Mouse (Mus musculus): Measurements from ENCODE around the gene Chrm4. TPM values are rescaled to one million over a fixed set of nuclear protein-coding genes. Genes with fewer than 3 reads are reported as not detected.

The Chrm4 gene
- polyA plus RNA-seq, 1 experiment from 2014 or later = not detected

- no peak for ATAC-seq (replicated peaks; ENCODE audit: low FRiP score, low TSS enrichment, low read depth)
Measured at GRCm38 (mm10) chr2:91945483-91945882, 18.4 kb downstream of the Chrm4 start, which contains the start of gene Gm9821. Gene Gm9821 (plus strand): TSS chr2:91945703.

GRCm38 (mm10) chr2:91946836-91947235, 19.8 kb downstream of the Chrm4 start:
- Histone ChIP-seq H3K4me2 (ENCODE audit: low read length) (no peak overlapping the region), H3K9ac (ENCODE audit: low read length) (no peak overlapping the region), H3K27ac (ENCODE audit: low read depth) (no peak overlapping the region), H3K4me1 (replicated peaks; ENCODE audit: control insufficient read depth, insufficient read depth, low read length) (peaks cover 40% of the 10 kb centered on the region), H3K27me3 (replicated peaks; ENCODE audit: control insufficient read depth, insufficient read depth, low read length) (no peaks in the 10 kb centered on the region), H3K4me3 (ENCODE audit: low read depth, low read length) (no peak overlapping the region), H3K9me3 (ENCODE audit: control insufficient read depth, low read length) (no peaks in the 10 kb centered on the region), H3K36me3 (ENCODE audit: control insufficient read depth, insufficient read depth, low read length) (peaks cover 13% of the 10 kb centered on the region; the same call in 1 of the 2 replicates)
- no peak for DNase-seq (ENCODE audit: low spot score)
- 46% methylated on average over 6 of the region's 6 CpGs for WGBS
- ATAC-seq (replicated peaks; ENCODE audit: low FRiP score, low TSS enrichment, low read depth) = no peak

More at GRCm38 (mm10) chr2:91945483-91945882, 18.4 kb downstream of the Chrm4 start, which contains the start of gene Gm9821:
- H3K9me3 ChIP-seq (ENCODE audit: control insufficient read depth, low read length) = no peaks in the 10 kb centered on the region
- H3K9ac ChIP-seq (ENCODE audit: low read length) = no peak within 1 kb of the TSS
- no peak within 1 kb of the TSS for H3K4me3 ChIP-seq (ENCODE audit: low read depth, low read length)
- H3K4me2 ChIP-seq (ENCODE audit: low read length) = 0 out of 2 replicates have a peak within 1 kb of the TSS, but pooled peaks have one; percentile 7
- peaks cover 36% of the 10 kb centered on the region for H3K4me1 ChIP-seq (replicated peaks; ENCODE audit: control insufficient read depth, insufficient read depth, low read length)
- no peaks in the 10 kb centered on the region for H3K27me3 ChIP-seq (replicated peaks; ENCODE audit: control insufficient read depth, insufficient read depth, low read length)
- peaks cover 18% of the 10 kb centered on the region for H3K36me3 ChIP-seq (ENCODE audit: control insufficient read depth, insufficient read depth, low read length)
- no peak within 1 kb of the TSS for H3K27ac ChIP-seq (ENCODE audit: low read depth)
- no peak for DNase-seq (ENCODE audit: low spot score)
- WGBS = 90% methylated on average over 18 of the region's 18 CpGs

- Histone ChIP-seq H3K27me3 (replicated peaks; ENCODE audit: control insufficient read depth, insufficient read depth, low read length) (no peaks in the 10 kb centered on the region), H3K4me2 (ENCODE audit: low read length) (no peak overlapping the region), H3K4me1 (replicated peaks; ENCODE audit: control insufficient read depth, insufficient read depth, low read length) (peaks cover 40% of the 10 kb centered on the region), H3K27ac (ENCODE audit: low read depth) (no peak overlapping the region), H3K9ac (ENCODE audit: low read length) (no peak overlapping the region), H3K36me3 (ENCODE audit: control insufficient read depth, insufficient read depth, low read length) (peaks cover 9% of the 10 kb centered on the region; the same call in 1 of the 2 replicates), H3K4me3 (ENCODE audit: low read depth, low read length) (no peak overlapping the region), H3K9me3 (ENCODE audit: control insufficient read depth, low read length) (no peaks in the 10 kb centered on the region)
- no peak for ATAC-seq (replicated peaks; ENCODE audit: low FRiP score, low TSS enrichment, low read depth)
- WGBS = 56% methylated on average over 11 of the region's 11 CpGs
- no peak for DNase-seq (ENCODE audit: low spot score)
Measured at GRCm38 (mm10) chr2:91947397-91948150, 20.5 kb downstream of the Chrm4 start.

GRCm38 (mm10) chr2:91948151-91948509, 21.1 kb downstream of the Chrm4 start:
- no peak for ATAC-seq (replicated peaks; ENCODE audit: low FRiP score, low TSS enrichment, low read depth)
- Histone ChIP-seq H3K4me2 (ENCODE audit: low read length) (no peak overlapping the region), H3K36me3 (ENCODE audit: control insufficient read depth, insufficient read depth, low read length) (peaks cover 9% of the 10 kb centered on the region; the same call in 1 of the 2 replicates), H3K4me1 (replicated peaks; ENCODE audit: control insufficient read depth, insufficient read depth, low read length) (peaks cover 40% of the 10 kb centered on the region), H3K9me3 (ENCODE audit: control insufficient read depth, low read length) (no peaks in the 10 kb centered on the region), H3K4me3 (ENCODE audit: low read depth, low read length) (no peak overlapping the region), H3K9ac (ENCODE audit: low read length) (no peak overlapping the region), H3K27ac (ENCODE audit: low read depth) (no peak overlapping the region), H3K27me3 (replicated peaks; ENCODE audit: control insufficient read depth, insufficient read depth, low read length) (no peaks in the 10 kb centered on the region)
- DNase-seq (ENCODE audit: low spot score) = no peak
- WGBS = 73% methylated on average over 6 of the region's 6 CpGs

- no peak for DNase-seq (ENCODE audit: low spot score)
- Histone ChIP-seq H3K4me1 (replicated peaks; ENCODE audit: control insufficient read depth, insufficient read depth, low read length) (peaks cover 44% of the 10 kb centered on the region), H3K27ac (ENCODE audit: low read depth) (no peak overlapping the region)
Measured at GRCm38 (mm10) chr2:91948792-91949241, 21.8 kb downstream of the Chrm4 start.

GRCm38 (mm10) chr2:91949411-91950274, 22.6 kb downstream of the Chrm4 start:
- DNase-seq (ENCODE audit: low spot score) = no peak
- Histone ChIP-seq H3K4me1 (replicated peaks; ENCODE audit: control insufficient read depth, insufficient read depth, low read length) (peaks cover 52% of the 10 kb centered on the region), H3K36me3 (ENCODE audit: control insufficient read depth, insufficient read depth, low read length) (peaks cover 7% of the 10 kb centered on the region; the same call in 1 of the 2 replicates), H3K27me3 (replicated peaks; ENCODE audit: control insufficient read depth, insufficient read depth, low read length) (no peaks in the 10 kb centered on the region), H3K9ac (ENCODE audit: low read length) (peak overlapping the region; percentile 25; the same call in 1 of the 2 replicates), H3K9me3 (ENCODE audit: control insufficient read depth, low read length) (no peaks in the 10 kb centered on the region), H3K4me3 (ENCODE audit: low read depth, low read length) (peak overlapping the region; percentile 1; the same call in 1 of the 2 replicates), H3K4me2 (ENCODE audit: low read length) (peak overlapping the region; percentile 43), H3K27ac (ENCODE audit: low read depth) (peak overlapping the region; percentile 59)
- ATAC-seq (replicated peaks; ENCODE audit: low FRiP score, low TSS enrichment, low read depth) = peak; percentile 20; the same call in 1 of the 2 replicates
- 63% methylated on average over 17 of the region's 17 CpGs for WGBS

More at GRCm38 (mm10) chr2:91948792-91949241, 21.8 kb downstream of the Chrm4 start:
- H3K27me3 ChIP-seq (replicated peaks; ENCODE audit: control insufficient read depth, insufficient read depth, low read length) = no peaks in the 10 kb centered on the region
- H3K36me3 ChIP-seq (ENCODE audit: control insufficient read depth, insufficient read depth, low read length) = peaks cover 8% of the 10 kb centered on the region; the same call in 1 of the 2 replicates
- H3K4me3 ChIP-seq (ENCODE audit: low read depth, low read length) = no peak overlapping the region
- WGBS = 62% methylated on average over 3 of the region's 3 CpGs
- H3K9me3 ChIP-seq (ENCODE audit: control insufficient read depth, low read length) = no peaks in the 10 kb centered on the region
- H3K9ac ChIP-seq (ENCODE audit: low read length) = no peak overlapping the region
- ATAC-seq (replicated peaks; ENCODE audit: low FRiP score, low TSS enrichment, low read depth) = no peak
- no peak overlapping the region; the same call in 1 of the 2 replicates for H3K4me2 ChIP-seq (ENCODE audit: low read length)

- Histone ChIP-seq H3K4me1 (replicated peaks; ENCODE audit: control insufficient read depth, insufficient read depth, low read length) (peaks cover 56% of the 10 kb centered on the region), H3K36me3 (ENCODE audit: control insufficient read depth, insufficient read depth, low read length) (0 out of 2 replicates have a peak, but pooled peaks cover under 1% of the 10 kb centered on the region), H3K4me3 (ENCODE audit: low read depth, low read length) (0 out of 2 replicates have a peak overlapping the region, but pooled peaks have one; percentile 1), H3K27ac (ENCODE audit: low read depth) (peak overlapping the region; percentile 59), H3K9me3 (ENCODE audit: control insufficient read depth, low read length) (no peaks in the 10 kb centered on the region), H3K4me2 (ENCODE audit: low read length) (peak overlapping the region; percentile 43), H3K9ac (ENCODE audit: low read length) (0 out of 2 replicates have a peak overlapping the region, but pooled peaks have one; percentile 25), H3K27me3 (replicated peaks; ENCODE audit: control insufficient read depth, insufficient read depth, low read length) (no peaks in the 10 kb centered on the region)
- 17% methylated on average over 15 of the region's 15 CpGs for WGBS
- DNase-seq (ENCODE audit: low spot score) (no peak), ATAC-seq (replicated peaks; ENCODE audit: low FRiP score, low TSS enrichment, low read depth) (peak; percentile 20; the same call in 1 of the 2 replicates)
Measured at GRCm38 (mm10) chr2:91950275-91951085, 23.4 kb downstream of the Chrm4 start.
